Mouse (Mus musculus) liver (tissue): ENCODE results near the gene Olfr689.
"Not testable (repeated sequence)": the region's sequence is repeated elsewhere in the genome, so short reads cannot be mapped to it uniquely, and the experiment has no call there.

Experiments
- DNase-seq: peaks from one replicate; pipeline ENCODE4 v3.0.0-alpha.2; 2020; ENCODE audit warnings: mixed read lengths

The Olfr689 gene

GRCm38 (mm10) chr7:105310865-105311264 lies at the start of gene Olfr689:
Olfr689 (plus strand) TSS chr7:105311165.
- no peak for DNase-seq

GRCm38 (mm10) chr7:105272426-105272825 lies 38.5 kb upstream of the Olfr689 start:
- no peak for DNase-seq

DNA sequence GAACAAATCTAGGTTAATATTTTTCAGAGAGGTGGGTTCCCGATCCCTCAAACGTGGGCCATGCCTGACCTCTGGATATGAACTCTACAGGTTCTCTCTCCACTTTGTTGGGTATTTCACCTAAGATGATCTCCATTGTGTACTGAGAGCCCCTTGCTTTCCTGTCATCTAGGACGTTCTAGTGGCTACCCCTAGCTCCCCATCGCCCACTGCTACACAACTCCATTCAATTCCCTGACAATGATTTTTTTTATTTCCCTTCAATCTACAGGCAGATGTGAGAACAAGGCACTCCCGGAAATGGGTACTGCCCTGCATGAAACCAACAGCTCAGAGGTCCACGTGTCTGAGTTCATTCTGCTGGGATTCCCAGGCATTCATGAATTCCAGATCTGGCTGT lies 23.2 kb upstream of the Olfr689 start, which contains the start of gene Olfr688:
TSS of gene Olfr688 (plus strand) at position 301 of the 400 bp plus-strand sequence.
- no peak for DNase-seq

DNA sequence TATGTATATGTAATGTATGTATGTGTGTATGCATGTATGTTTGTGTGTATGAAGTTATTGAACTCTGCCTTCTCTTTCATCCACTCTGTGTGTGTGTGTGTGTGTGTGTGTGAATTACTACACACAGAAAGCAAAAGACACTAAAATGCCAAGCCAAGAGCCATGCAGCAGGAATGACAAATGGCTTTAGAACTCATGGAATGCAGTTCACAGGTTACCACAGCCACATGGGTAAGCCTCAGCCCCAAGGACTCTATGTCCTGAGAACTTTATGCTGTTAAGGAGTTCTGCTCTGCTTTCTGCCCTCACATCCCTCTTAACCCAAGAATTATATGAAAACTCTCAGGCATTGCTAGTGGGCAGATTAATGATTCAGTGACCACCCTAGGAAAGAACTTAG lies 20.9 kb upstream of the Olfr689 start:
- DNase-seq: no peak

GRCm38 (mm10) chr7:105325302-105325701 lies 14.3 kb downstream of the Olfr689 start:
- DNase-seq: no peak

DNA sequence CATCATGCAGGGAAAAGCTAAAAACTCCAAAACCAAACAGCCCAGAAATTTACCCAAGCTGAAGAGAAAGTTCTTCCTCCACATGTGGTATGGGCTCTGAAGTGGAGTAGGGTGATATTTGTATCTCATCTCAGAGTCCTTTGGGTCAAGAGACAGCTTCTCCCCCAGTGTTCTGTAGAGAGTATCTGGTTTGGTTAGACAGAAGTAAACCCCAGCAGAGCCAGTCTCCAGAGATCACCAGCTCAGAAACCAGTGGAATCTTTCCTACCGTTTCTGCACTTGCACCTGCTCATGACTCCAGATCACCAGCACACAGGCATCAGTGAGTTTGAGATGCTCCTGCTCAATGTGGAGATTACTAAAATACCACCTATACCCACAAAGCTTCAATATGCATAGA lies 23.0 kb downstream of the Olfr689 start, which contains the start of gene Olfr690:
TSS of gene Olfr690 (minus strand) at position 101 of the 400 bp plus-strand sequence.
- DNase-seq: no peak

GRCm38 (mm10) chr7:105342170-105342569 lies 31.2 kb downstream of the Olfr689 start, which contains the start of gene Olfr691:
Olfr691 (minus strand) TSS chr7:105342270.
- no peak for DNase-seq

- no peak for DNase-seq
Measured at GRCm38 (mm10) chr7:105342752-105343151, 31.8 kb downstream of the Olfr689 start.

DNA sequence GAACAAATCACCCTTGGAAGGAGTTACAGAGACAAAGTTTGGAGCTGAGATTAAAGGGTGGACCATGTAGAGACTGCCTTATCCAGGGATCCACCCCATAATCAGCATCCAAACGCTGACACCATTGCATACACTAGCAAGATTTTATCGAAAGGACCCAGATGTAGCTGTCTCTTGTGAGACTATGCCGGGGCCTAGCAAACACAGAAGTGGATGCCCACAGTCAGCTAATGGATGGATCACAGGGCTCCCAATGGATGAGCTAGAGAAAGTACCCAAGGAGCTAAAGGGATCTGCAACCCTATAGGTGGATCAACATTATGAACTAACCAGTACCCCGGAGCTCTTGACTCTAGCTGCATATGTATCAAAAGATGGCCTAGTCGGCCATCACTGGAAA lies 45.1 kb downstream of the Olfr689 start:
- not testable (repeated sequence) for DNase-seq

DNA sequence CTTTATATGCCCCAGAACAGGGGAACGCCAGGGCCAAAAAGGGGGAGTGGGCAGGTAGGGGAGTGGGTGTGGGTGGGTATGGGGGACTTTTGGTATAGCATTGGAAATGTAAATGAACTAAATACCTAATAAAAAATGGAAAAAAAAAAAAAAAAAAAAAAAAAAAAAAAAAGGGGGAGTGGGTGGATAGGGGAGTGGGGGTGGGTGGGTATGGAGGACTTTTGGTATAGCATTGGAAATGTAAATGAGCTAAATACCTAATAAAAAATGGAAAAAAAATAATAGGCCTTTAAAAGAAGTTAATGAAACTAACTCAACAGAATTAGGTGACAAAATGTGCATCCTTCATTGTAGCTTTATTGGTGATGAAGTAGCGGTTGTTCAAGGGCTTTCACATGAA lies 45.5 kb downstream of the Olfr689 start:
- DNase-seq: not testable (repeated sequence)

DNA sequence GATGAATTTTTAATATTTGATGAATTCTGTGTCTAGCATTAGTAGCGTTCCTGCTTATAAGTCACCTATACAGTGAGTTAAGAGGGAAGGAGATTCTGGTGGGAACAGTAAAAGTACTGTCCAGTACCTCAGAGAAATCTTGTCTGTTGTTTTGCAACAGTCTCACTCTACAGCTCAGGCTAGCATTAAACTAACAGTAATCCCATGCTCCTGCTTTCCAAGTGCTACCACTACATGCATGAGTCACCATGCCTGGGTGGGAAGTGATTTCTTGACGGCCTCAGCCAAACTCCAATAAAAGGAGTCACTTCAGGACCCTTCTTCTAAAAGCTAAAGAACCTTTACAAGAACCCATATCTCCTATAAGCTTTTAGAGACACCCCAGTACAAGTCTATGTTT lies 50.7 kb downstream of the Olfr689 start:
- no peak for DNase-seq

DNA sequence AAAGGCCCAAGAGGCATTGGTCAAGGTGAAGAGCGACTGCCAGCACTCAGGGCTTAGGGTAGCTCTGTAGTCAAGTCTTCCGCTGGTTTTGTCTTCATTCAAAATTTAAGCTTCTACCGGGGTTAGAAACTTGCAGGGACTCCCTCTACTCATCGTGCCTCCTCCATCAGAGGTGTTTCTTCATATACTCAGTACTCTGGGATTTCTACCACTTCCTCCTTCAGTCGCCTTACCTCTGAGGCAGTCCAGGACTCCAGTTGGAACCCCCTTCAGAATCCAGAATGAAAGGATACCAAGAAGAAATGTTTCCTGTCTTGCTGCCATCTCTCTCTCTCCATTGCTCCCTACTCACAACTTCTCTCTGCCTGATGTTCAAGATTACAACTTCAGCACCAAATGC lies 56.3 kb downstream of the Olfr689 start:
- no peak for DNase-seq

- DNase-seq: no peak
Measured at GRCm38 (mm10) chr7:105367930-105368329, 57.0 kb downstream of the Olfr689 start, which contains the start of gene Olfr692. Olfr692 (plus strand) TSS chr7:105368230.

GRCm38 (mm10) chr7:105368521-105368920 lies 57.6 kb downstream of the Olfr689 start:
- no peak for DNase-seq
